Mouse (Mus musculus) gastrocnemius, postnatal 14 days (tissue): ENCODE results near the gene Retreg2. TPM values are rescaled to one million over a fixed set of nuclear protein-coding genes. Genes with fewer than 3 reads are reported as not detected.

Experiments
- DNase-seq: peaks from one replicate; pipeline ENCODE4 v3.0.0; 2021; ENCODE audit warnings: mixed read lengths
- intact Hi-C: fragments of 180-260 bp; cut with DNase I; formaldehyde crosslinking; loops from one replicate; pipeline ENCODE4 v1.15.1; 2025; ENCODE audit warnings: low total_unique reads
- total RNA-seq, 2 experiments: library from RNA; stranded (reverse); gene quantifications; 2 replicates each; pipeline ENCODE4 v1.2.3; 2021

Gene Retreg2
- total RNA-seq, 2 experiments from 2014 or later: 13.2 to 15.1 TPM

DNA sequence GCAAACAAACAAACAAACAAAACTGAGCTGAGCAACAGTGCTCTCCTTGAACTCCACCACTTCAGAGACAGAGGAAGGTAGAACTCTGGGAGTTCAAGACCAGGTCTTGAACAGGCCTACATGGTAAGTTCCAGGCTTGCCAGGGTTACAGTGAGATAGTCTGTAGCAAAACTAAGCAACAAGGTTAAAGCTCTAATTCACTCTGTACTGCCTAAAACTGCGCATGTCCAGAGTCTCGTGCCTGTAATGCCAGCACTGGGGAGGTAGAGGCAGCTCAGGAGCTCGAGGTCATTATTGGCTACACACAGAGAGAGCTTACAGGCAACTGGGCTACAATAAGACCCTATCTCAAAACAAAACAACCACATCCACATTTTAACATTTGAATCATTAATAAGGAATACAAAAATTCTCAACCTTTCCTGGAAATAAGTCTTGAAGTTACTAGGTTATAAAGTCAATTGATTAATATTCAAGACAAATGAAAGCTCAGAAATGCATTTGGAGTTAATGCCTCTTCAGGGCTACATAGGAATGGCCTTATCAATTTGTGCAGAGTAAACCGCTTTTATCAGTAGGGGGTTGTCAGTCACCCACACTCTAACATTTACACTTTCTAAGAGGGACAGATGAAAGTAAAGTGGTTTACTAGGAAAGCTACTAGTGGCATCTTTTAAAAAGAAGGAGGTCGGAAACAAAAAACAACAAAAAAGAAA, 17.1 kb downstream of the Retreg2 start:
- intact Hi-C loops: no loop called here
- no peak for DNase-seq

DNA sequence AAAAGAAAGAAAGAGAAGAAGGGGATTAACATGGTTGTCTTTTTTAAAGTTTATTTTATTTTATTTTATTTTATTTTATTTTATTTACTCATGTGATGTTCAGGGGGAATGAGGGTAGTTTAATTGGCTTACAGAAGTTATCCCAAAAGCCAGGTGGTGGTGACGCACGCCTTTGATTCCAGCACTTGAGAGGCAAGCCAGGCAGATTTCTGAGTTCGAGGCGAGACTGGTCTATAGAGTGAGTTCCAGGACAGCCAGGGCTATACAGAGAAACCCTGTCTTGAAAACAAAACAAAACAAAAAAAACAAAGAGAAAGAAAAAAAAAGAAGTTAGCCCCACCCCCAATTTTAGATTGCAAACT, 17.7 kb downstream of the Retreg2 start:
- no peak for DNase-seq
- intact Hi-C loops: no loop called here

DNA sequence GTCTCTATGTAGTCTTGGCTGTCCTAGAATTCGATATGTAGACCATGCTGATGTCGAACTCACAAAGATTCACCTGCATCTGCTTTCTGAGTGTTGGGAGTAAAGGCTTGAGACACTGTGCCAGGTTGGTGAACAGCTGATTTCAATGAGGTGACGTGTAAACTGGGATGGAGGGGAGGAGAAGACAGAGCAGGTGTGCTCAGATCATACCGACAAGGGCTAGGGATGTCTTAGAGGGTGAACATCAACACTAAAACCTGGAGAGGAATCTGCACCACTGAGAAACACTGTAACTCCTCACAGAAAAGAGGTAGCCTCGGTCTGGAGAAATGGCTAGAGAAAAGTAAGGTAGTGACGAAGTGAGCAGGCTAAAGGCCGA, 25.5 kb downstream of the Retreg2 start:
- DNase-seq: no peak

DNA sequence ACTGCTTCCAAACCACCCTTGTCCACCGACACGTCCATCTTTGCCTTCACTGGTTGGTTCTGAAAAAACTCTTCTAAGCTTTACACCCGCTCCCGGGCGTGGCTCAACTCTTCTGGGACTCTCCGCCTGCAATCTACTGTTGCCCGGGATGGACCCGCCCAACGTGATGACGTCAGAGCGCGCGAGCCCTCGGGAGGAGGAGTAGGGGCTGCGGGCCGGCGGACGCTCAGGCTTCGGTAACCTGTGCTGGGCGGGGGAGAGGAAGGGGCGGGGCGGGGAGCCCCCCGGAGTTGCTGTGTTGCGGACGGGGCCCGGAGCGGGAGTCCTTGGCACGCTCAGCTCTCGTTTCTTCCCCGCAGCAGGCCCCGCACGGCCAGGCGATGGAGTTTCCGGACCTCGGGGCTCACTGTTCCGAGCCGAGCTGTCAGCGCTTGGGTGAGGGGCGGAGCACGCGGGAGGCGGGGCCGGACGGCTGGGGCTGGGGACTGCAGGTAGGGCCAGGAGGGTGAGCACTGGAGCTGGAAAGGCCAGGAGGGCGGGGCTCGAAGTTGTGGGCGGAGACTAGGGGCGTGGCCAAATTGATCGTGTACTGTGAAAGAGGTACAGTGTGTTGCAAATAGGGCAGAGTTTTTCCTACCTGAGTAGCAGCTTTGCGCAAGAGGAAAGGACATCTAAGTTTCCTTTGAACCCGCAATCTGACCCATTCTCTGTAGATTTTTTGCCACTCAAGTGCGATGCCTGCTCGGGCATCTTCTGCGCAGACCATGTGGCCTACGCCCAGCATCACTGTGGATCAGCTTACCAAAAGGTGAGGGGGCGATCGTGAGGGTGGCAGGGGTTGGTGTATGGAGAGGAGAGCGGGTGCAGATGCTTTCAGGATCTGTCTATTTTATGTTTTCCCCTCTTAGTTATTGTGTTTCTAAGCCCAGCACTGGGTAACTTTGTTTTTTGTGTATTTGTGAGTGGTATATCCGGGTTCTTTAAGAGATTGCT, 26.2 kb downstream of the Retreg2 start, which contains the start of gene Zfand2b:
Zfand2b (plus strand) TSS at position 175 of the 993 bp plus-strand sequence.
- peak; percentile 98 for DNase-seq
- intact Hi-C loops: no loop called here

More for the DNA sequence above, 25.5 kb downstream of the Retreg2 start:
- intact Hi-C loops: no loop called here

DNA sequence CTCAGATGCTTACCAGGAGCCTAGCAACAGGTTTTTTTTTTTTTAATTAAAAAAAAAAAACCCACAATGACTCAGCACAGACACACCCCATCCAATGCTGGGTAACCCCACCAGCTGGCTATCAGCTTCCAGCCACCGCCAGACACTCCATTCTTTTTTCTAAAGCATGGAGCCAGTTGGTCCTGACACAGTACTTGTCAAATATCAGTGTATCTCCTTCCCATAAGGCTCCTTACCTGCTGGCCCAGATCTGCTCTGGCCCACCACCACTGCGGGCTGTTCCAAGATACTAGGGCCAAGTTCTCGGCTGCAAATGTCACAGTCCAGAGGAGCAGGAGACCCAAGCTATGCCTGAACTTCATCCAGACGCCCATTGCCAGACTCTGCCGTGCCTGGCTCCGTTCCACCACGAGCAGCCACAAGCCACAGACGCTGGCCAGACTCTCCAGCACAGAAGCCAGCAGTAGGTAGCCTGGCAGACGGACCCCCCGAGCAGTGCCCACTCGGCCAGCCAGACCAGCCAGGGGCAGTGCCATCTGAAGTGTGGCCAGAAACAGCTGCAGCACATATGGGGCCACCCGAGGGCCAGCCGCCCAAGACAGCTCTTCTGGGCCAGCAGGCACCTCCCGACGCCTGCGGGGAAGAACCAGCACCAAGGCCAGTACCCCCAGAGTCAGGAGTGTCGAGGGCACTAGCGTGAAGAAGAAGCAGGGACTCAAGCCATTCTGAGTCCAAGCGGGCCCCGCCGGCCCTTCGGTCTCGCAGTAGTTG, 36.9 kb downstream of the Retreg2 start:
- peak; percentile 67 for DNase-seq
- intact Hi-C loops: no loop called here

DNA sequence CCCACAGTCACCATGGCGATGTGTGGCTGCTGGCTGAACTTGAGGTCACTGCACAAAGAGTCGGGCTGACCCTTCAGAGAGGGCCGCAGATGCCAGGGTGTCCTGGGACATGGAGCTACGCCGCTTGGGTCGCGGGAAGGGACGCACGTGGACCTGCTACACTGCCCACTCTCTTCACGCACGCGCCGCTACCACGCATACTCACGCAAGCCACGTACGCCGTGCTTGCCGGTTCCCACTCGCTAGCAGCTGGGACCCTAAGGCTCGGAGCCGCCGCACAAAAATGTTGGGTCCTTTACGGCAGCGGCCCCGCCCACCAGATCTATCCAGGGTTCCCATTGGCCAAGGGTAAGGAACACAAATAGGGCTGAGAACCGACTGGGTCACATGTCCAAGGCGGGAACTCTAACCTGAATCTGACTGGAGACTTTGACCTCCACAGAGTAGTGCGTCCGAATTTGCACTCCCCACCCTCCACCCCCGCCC, 37.6 kb downstream of the Retreg2 start, which contains the start of gene Abcb6:
Abcb6 (minus strand) TSS at position 288 of the 486 bp plus-strand sequence.
- intact Hi-C loops: no loop called here
- DNase-seq: peak; percentile 89

DNA sequence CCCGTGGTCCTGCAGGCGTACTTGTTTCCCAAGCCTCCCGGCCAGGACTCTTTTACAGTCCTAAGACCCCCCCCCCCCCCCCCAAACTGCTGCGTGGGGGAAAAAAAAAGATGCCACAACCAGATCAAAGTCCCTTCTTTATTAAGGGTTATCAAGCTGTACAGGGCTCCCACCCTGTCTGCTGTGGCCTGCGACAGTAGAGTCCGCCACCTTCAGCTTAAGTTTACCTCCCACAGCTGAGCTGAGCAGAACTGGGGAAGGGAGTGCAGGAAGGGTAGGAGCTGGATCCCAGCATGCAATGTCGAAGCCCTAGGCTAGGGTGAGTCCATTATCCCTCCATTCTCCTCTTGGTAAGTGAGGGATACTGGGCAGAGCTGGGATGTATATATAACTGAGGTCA, 38.2 kb downstream of the Retreg2 start:
- no peak for DNase-seq
- intact Hi-C loops: no loop called here

DNA sequence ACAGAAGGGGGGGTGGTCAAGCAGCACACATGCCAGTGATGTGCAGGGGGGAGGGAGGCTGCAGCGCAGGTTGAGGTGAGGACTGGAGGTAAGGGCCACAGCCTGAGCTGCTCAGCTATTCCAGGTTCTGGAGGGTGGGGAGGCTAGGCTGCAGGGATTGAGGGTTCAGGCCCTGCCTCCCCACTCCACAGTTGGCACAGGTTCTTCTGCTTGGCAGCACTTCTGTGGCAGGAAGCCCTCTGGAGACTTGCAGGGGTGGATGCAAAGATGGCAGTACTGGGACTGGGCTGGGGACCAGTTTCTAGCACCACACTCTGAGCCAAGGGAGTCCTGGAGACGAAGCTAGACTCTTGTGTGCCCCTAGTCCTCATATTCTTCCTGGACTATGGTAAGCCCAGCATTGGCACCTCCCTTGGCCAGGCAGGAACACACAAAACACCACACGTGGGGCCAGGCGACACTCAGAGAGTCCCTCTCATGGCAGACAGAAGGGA, 38.8 kb downstream of the Retreg2 start:
- intact Hi-C loops: no loop called here
- DNase-seq: no peak

DNA sequence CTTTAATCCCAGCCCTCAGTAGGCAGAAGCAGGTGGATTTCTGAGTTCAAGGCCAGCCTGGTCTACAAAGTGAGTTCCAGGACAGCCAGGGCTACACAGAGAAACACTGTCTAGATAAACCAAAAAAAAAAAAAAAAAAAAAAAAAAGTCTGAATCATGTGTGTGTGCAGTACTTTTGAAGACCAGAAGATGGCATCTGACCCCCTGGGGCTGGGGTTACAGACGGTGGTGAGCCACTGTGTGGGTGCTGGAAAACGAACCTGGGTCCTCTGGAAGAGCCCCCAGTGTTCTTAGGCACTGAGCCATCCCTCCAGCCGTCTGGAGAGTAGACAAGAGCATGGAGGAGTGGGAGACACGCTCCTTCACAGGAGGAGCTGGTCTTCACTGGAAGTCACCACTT, 39.6 kb downstream of the Retreg2 start:
- intact Hi-C loops: no loop called here

DNA sequence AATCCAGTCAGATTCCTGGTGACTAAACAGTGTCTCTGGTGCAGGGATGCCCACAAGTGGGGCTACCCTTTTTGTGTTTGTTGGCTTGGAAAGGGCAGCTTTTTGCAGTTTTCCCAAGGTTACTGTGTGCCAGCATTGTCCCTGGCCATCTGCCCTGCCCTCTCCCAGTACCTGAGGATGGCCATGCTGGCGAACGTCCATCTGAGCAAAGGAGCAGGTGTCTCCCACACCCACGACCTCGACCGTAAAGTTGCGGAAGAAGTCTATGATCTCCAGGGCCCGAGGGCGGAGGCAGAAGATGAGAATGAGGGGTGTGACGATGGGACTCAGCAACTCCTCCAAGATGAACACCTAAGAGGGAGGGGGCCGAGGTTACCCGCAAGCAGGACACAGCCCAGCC, 42.9 kb downstream of the Retreg2 start:
- intact Hi-C loops: no loop called here
- no peak for DNase-seq

More for the DNA sequence above, 39.6 kb downstream of the Retreg2 start:
- no peak for DNase-seq

DNA sequence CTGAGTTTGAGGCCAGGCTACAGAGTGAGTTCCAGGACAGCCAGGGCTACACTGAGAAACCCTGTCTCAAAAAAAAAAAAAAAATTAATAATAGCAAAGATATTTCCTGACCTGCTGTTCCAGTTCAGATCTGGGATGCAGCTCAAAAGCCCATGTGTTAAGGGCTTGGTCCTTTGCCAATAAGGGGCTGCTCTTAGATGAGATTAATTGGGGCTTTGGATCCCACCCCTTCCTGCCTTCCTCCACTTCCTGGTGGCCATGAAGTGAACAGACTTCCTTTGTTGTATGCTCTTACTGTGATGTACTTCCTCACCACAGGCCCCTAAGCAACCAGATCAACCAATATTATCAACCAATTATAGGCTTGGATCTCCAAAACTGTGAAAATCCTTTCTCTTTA, 44.5 kb downstream of the Retreg2 start:
- intact Hi-C loops: no loop called here
- no peak for DNase-seq

DNA sequence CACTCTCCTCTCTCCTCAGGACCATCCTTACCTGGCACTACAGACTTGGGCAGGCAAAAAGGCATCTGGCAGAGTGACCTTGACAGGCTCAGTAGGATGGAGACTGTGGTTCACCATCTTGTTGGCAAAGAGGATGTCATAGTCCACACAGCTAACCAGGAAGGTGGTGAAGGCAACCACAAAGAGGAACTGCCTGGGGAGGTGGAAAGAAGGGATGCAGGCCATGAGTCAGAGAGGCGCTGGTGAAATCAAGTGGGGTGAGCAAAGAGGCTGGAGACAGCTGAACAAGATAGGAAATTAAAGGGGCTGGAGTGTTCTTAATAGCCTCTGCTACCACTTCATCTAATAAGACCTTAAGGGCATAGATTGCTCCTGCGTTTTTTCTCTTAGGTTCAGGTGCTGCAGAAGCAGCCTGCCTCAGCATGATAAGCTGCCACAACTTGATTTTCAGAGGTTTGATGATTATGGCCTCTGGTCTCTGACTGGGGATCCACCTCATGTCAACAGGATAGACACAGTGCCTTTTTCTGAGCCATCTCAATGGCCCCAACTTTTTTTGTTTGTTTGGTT, 45.4 kb downstream of the Retreg2 start:
- no peak for DNase-seq
- intact Hi-C loops: no loop called here

DNA sequence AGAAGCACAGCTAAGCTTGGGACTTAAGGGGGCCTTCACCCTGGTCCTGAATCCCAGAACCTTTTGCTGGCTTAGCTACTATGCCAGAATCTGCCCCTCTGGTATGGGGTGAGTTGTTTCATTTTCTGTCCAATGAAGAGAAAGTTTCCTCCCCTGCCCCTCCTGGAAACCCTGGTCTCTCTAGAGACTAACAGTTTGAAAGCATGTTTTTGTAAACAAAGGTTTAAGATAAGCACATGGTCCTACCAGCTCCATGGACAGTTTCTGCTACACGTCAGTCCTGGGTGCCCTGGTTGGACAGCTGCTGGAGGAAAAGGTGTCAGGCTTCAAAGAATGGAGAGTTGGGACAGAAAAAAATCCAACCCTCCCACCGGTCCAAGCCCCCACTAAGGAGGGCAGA, 48.0 kb downstream of the Retreg2 start:
- DNase-seq: no peak
- intact Hi-C loops: no loop called here

DNA sequence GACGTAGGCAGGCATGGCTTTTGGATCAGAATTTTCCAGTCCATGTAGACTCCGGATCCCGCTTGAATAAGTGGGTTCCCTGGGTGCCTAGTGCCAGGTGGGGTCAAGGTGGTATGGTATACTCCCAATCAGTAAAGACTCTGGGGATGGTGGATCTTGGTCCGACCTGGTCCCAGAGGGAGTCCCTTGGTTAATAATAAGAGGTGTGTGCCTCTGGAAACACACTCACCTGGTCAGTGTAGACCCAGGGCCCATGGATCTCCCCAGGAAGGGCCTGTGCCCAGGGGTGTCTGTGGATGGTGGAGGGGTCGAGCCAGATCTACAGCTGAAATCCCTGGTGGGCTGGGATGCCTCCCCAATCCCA, 48.7 kb downstream of the Retreg2 start:
- intact Hi-C loops: no loop called here
- DNase-seq: no peak

DNA sequence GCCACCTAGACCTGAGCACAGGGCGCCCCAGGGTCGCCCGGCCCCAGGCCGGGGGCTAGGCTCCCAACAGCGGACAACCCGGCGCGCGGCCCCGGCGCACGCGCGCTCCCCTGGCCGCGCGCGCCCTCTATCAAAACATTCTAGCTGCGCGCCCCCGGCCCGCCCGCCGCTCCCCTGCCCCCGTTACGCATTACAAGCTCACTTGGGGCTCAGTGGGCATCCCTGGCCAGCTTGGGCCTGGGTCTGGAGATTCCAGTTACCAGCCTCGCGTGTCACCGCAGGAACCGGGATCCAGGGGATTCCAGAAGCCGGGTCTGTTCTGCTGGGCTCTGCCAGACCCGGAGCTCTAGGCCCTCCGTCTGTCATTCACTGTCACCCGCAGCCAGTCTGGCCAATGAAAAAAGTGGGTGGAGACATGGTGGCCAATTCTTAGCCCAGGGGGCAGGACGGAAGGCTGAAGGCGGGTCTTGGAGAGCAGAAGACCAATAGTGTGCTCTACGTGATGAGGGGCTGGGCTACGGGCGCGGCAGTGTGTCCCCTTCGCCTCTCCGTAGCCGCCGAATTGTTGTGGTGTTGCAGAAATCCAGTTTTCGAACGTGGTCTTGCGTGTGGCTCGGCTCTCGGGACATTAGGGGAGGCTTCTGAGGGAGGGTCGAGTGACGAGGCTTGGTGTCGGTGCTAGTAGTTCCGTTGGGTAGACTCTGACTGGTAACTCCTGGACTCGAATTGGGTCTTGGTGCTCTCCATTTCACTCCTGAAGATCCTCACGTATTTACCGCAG, 49.2 kb downstream of the Retreg2 start, which contains the start of the genes Ankzf1 and Atg9a:
Ankzf1 (plus strand) TSS at position 530 of the 781 bp plus-strand sequence.
Atg9a (minus strand) TSS at position 575 of the 781 bp plus-strand sequence.
- intact Hi-C loops: no loop called here

DNA sequence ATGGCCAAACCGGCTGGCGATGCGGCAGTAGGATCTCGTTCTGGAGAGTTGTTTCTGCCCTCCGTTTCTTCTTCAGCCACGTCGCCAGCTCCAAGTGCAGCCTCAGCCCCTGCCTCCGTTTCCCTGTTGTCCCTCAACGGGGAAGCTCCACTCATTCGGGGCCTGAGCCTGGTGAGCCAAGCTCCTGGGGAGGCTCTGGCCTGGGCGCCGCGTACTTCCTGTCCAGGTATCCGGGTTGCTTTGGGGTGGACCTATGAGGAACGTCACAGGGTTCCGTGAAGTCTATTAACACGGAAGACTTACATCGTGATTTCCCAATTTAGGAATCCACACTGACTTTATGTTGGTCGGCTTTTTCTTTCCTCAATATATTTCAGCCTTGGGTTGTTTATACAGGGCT, 49.9 kb downstream of the Retreg2 start:
- intact Hi-C loops: no loop called here
- DNase-seq: peak; percentile 44

More for the DNA sequence above, 49.2 kb downstream of the Retreg2 start, which contains the start of the genes Ankzf1 and Atg9a:
- DNase-seq: peak; percentile 94
